Mouse (Mus musculus): ENCODE measurements at regions not wholly inside any gene's neighbourhood (a gene's known extent, or its start where the extent isn't known, plus 50 kb on each side); places are given as distances from the start of the nearest gene placed in this dataset.

DNA sequence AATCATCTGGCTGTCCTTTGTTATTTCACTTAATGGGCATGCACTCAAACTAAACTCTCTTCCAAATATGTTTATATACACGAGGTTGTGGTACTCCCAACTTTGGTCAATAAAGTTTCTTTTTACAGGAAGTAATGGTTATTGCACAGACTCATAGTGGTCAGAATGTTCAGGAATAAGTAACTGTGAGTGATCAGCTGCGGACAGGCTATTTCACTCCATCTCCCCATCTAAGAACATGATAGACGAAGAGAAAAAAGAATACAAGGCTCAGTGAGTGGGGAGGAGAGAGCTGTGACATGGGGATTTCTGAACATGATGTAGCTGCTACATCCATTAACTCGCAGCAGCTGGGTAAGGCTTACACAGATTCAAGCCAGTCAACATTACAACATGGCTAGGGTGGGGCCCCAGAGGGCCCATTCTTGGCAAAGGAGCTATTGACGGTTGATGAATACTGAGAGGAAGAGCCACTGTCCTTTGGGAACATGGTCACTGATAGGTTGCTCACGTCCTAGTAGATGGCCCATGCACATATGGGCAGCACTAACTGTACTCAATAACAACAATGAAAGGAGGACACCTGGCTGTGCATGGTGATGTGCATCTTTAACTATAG is 98.4 kb upstream of the Pum3 start:
- 71% methylated on average over 6 of the region's 6 CpGs for WGBS
- H3K4me1 ChIP-seq (ENCODE audit: insufficient read depth): no peaks in the 10 kb centered on the region
- H3K27ac ChIP-seq (ENCODE audit: low read depth): no peak overlapping the region
- H3K9ac ChIP-seq: no peak overlapping the region
- H3K4me3 ChIP-seq (ENCODE audit: low read depth, low read length): no peak overlapping the region
- no peaks in the 10 kb centered on the region for H3K9me3 ChIP-seq (ENCODE audit: low read depth, low read length)
- no peak overlapping the region for H3K4me2 ChIP-seq
- no peak for TF ChIP-seq CTCF (IDR thresholded peaks at IDR 0.05; ENCODE audit: low read depth)
- ATAC-seq (ENCODE audit: insufficient read depth) (no peak), DNase-seq (no peak)
- no peaks in the 10 kb centered on the region for H3K36me3 ChIP-seq (ENCODE audit: insufficient read depth)
- no peaks in the 10 kb centered on the region for H3K27me3 ChIP-seq (ENCODE audit: insufficient read depth, low read length)

DNA sequence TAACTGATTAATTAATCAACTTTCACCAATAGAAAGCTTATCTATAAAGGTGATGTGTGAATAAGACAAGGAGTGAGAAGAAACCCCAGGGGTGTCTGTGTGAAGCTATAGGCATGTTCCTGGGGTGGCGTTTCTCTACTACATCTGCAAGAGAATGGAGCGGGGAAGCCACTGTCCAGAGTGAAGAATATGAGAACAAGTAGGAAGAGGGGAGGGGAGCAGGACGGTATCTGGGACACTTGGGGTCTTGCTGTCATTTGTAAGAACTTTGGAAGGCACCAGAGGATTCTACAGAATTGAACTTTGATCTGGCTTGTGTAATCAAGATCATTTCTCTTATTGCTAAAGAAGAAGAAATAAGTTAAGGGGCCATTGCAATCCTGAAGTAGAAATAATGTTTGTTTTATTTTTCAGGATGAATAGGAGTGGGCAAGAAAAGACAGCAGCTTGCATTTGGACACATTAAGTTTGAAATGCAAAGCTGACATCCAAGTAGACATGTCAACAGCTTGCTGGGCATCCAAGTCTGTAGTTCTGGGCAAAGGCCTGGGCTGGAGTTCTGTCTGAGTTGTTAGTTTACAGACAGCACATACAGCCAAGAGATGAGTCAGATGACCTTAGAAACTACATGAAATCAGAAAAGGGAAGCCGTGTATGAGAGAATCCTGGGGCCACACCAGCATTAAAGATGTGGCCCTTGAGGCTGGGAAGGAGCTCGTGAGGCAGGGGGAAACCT is 89.9 kb upstream of the Pum3 start:
- H3K27ac ChIP-seq (ENCODE audit: low read depth): no peak overlapping the region
- no peaks in the 10 kb centered on the region for H3K36me3 ChIP-seq (ENCODE audit: insufficient read depth)
- no peak overlapping the region for H3K4me3 ChIP-seq (ENCODE audit: low read depth, low read length)
- H3K4me1 ChIP-seq (ENCODE audit: insufficient read depth): no peaks in the 10 kb centered on the region
- no peak for TF ChIP-seq CTCF (IDR thresholded peaks at IDR 0.05; ENCODE audit: low read depth)
- DNase-seq (no peak), ATAC-seq (ENCODE audit: insufficient read depth) (no peak)
- no peaks in the 10 kb centered on the region for H3K9me3 ChIP-seq (ENCODE audit: low read depth, low read length)
- H3K4me2 ChIP-seq: no peak overlapping the region
- 70% methylated on average over 5 of the region's 5 CpGs for WGBS
- no peak overlapping the region for H3K9ac ChIP-seq
- no peaks in the 10 kb centered on the region for H3K27me3 ChIP-seq (ENCODE audit: insufficient read depth, low read length)

DNA sequence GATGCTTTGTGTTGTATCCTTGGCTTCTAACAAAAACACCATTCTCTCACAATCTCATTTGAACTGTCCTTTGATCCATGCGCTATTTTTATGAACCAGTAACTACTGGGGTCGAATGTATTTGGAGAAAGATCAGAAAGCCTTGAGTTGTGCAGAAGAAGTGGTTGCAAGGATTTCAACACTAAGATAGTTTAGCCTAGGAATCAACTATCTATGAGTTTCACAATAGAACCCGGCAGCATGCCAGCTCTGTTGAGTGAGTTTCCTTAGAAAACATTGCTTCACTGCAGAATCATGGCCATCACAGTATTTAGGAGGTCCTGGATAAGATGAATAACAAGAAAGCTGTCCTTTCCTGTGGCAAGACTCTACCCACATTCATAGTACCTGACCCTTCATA is 84.6 kb upstream of the Pum3 start:
- no peak overlapping the region for H3K9ac ChIP-seq
- WGBS: 78% methylated on average over 3 of the region's 3 CpGs
- TF ChIP-seq CTCF (IDR thresholded peaks at IDR 0.05; ENCODE audit: low read depth): no peak
- H3K4me2 ChIP-seq: no peak overlapping the region
- no peaks in the 10 kb centered on the region for H3K27me3 ChIP-seq (ENCODE audit: insufficient read depth, low read length)
- no peaks in the 10 kb centered on the region for H3K36me3 ChIP-seq (ENCODE audit: insufficient read depth)
- ATAC-seq (ENCODE audit: insufficient read depth) (no peak), DNase-seq (peak; percentile 57)
- no peaks in the 10 kb centered on the region for H3K9me3 ChIP-seq (ENCODE audit: low read depth, low read length)
- no peak overlapping the region for H3K27ac ChIP-seq (ENCODE audit: low read depth)
- H3K4me1 ChIP-seq (ENCODE audit: insufficient read depth): no peaks in the 10 kb centered on the region
- H3K4me3 ChIP-seq (ENCODE audit: low read depth, low read length): no peak overlapping the region

DNA sequence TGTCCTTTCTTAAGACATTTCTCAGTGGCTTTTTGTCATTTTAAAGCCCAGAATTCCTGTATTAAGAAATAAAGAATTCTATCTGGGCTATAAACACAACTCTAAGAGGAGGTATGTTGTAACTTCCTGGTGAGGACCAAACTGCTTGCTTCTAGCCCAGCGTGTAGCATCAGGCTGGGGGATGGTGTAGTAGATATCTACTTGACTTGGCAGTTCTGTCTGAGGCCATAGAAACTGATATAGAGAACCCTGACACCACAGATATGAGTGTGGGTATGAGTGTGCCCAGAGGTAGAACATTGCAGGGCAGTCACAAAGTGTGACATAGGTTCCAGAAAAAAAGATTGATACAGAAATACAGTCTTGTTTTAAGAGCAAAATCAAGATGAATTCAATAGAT is 83.9 kb upstream of the Pum3 start:
- Histone ChIP-seq H3K9ac (no peak overlapping the region), H3K4me1 (ENCODE audit: insufficient read depth) (no peaks in the 10 kb centered on the region), H3K9me3 (ENCODE audit: low read depth, low read length) (no peaks in the 10 kb centered on the region), H3K36me3 (ENCODE audit: insufficient read depth) (no peaks in the 10 kb centered on the region), H3K27ac (ENCODE audit: low read depth) (no peak overlapping the region), H3K27me3 (ENCODE audit: insufficient read depth, low read length) (no peaks in the 10 kb centered on the region), H3K4me3 (ENCODE audit: low read depth, low read length) (no peak overlapping the region), H3K4me2 (no peak overlapping the region)
- WGBS: 62% methylated on average over 1 of the region's 1 CpGs
- no peak for DNase-seq
- ATAC-seq (ENCODE audit: insufficient read depth): no peak
- TF ChIP-seq CTCF (IDR thresholded peaks at IDR 0.05; ENCODE audit: low read depth): no peak

DNA sequence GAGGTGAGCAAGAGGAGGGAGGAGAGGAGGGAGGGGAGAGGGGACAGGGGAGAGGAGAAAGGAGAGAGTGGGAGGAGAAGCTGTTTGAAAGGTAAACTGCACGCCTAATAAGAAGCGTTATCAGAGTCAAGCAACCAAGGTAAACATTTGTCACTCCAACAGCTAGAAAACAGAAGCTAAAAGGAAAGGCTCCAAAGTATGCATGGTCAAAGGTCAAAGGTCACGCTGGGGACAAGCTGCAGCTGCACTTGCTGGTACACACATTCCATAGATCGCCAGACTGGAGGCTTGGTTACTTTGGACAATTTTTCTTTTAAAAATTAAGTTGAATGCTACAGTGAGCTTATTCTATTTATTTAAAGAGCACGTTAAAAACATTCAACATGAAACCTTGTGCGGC is 81.7 kb upstream of the Pum3 start:
- no peaks in the 10 kb centered on the region for H3K9me3 ChIP-seq (ENCODE audit: low read depth, low read length)
- DNase-seq: peak; percentile 37

DNA sequence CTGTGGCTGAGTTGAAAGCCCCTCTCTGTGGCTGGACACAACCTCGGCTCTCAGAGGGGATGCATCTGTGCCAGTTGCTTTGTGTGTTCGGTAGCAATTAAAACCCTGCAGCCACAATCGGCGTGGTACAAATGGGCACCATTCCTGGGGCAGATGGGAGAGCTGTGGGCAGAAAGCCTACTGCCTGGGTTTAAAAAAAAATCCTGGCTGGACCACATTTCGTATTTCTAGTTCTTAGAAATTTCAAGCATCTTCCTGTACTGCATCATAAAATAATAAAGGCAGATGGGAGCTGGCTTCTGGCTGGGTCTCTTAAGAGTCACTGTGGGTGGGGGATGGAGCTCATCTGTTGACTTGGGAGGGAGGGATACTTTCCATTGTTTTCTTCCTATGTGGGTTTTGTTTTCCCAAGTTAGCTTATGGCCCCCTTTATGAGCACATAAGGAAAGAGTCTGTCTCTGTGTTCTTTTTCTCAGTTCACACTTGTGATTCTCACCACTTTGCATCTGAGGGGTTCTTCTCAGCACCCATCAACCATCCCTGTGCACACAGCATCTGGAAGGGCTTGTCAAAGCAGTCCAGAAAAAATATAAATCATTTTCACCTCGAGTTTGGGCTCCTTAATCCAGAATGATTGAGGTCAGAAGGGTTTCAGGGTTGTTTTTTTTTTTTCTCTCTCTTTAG is 80.5 kb upstream of the Pum3 start:
- no peak overlapping the region for H3K4me2 ChIP-seq
- no peak overlapping the region for H3K27ac ChIP-seq (ENCODE audit: low read depth)
- DNase-seq: no peak
- no peaks in the 10 kb centered on the region for H3K27me3 ChIP-seq (ENCODE audit: insufficient read depth, low read length)
- no peaks in the 10 kb centered on the region for H3K9me3 ChIP-seq (ENCODE audit: low read depth, low read length)
- no peak overlapping the region for H3K9ac ChIP-seq
- no peak for ATAC-seq (ENCODE audit: insufficient read depth)
- 68% methylated on average over 6 of the region's 6 CpGs for WGBS
- TF ChIP-seq CTCF (IDR thresholded peaks at IDR 0.05; ENCODE audit: low read depth): no peak
- no peaks in the 10 kb centered on the region for H3K36me3 ChIP-seq (ENCODE audit: insufficient read depth)
- no peak overlapping the region for H3K4me3 ChIP-seq (ENCODE audit: low read depth, low read length)
- no peaks in the 10 kb centered on the region for H3K4me1 ChIP-seq (ENCODE audit: insufficient read depth)

More for the DNA sequence above, 81.7 kb upstream of the Pum3 start:
- ATAC-seq (ENCODE audit: insufficient read depth): no peak
- Histone ChIP-seq H3K9ac (no peak overlapping the region), H3K4me2 (no peak overlapping the region), H3K27ac (ENCODE audit: low read depth) (no peak overlapping the region), H3K27me3 (ENCODE audit: insufficient read depth, low read length) (no peaks in the 10 kb centered on the region), H3K4me3 (ENCODE audit: low read depth, low read length) (no peak overlapping the region), H3K4me1 (ENCODE audit: insufficient read depth) (no peaks in the 10 kb centered on the region), H3K36me3 (ENCODE audit: insufficient read depth) (no peaks in the 10 kb centered on the region)
- TF ChIP-seq CTCF (IDR thresholded peaks at IDR 0.05; ENCODE audit: low read depth): no peak
- 10% methylated on average over 6 of the region's 6 CpGs for WGBS

DNA sequence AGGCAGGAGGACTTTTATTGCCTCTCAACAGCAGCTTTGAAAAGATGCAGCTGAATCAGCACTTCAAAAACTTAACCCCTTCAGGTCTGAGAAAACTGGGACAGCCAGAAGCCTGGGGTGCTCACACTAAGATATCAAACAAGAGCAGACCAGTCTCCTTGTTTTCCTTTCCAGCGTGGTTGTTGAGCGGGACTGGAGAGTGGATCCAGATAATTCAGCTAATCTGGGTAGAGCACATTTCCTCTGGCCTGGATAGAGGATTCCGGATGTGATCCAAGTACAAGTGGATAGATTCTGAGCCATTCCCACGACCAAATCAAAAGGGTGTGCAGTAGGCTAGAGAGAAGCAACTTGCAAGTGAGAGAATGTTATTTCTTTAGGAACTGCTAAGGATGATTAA is 68.7 kb upstream of the Pum3 start:
- H3K9me3 ChIP-seq (ENCODE audit: low read depth, low read length): no peaks in the 10 kb centered on the region
- no peak for TF ChIP-seq CTCF (IDR thresholded peaks at IDR 0.05; ENCODE audit: low read depth)
- no peak overlapping the region for H3K4me2 ChIP-seq
- H3K4me3 ChIP-seq (ENCODE audit: low read depth, low read length): no peak overlapping the region
- no peaks in the 10 kb centered on the region for H3K36me3 ChIP-seq (ENCODE audit: insufficient read depth)
- no peak for DNase-seq
- no peak overlapping the region for H3K27ac ChIP-seq (ENCODE audit: low read depth)
- no peaks in the 10 kb centered on the region for H3K4me1 ChIP-seq (ENCODE audit: insufficient read depth)
- WGBS: 80% methylated on average over 4 of the region's 4 CpGs
- no peaks in the 10 kb centered on the region for H3K27me3 ChIP-seq (ENCODE audit: insufficient read depth, low read length)
- no peak overlapping the region for H3K9ac ChIP-seq
- no peak for ATAC-seq (ENCODE audit: insufficient read depth)
